Mouse (Mus musculus): Measurements from ENCODE around the gene Pkp4. TPM values are rescaled to one million over a fixed set of nuclear protein-coding genes. Genes with fewer than 3 reads are reported as not detected.
"Not testable (repeated sequence)": the region's sequence is repeated elsewhere in the genome, so short reads cannot be mapped to it uniquely, and the experiment has no call there.

Pkp4 gene
- polyA plus RNA-seq, 1 experiment from 2014 or later, result 20.2 TPM

DNA sequence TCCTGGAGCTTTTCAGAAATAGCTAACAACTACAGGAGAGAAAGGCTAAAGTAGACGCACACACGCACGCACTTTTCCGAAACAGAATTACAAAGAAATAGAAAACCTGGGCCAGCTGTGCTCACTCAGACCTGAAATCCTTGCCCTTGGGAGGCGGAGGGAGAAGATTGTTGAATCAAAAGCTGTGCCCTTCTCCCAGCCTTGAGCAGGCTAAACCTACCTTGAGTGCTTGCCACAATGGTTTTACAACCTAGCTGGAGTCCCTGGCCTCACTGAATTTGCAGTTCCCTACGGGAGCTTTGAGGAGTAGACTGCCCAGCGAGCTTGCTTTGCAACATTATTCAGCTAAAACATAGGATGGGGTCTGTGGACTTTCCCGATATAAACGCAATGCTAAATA, 217.4 kb downstream of the Pkp4 start:
- H3K4me1 ChIP-seq (ENCODE audit: control insufficient read depth, insufficient read depth, low read length), result no peaks in the 10 kb centered on the region
- no peak overlapping the region for H3K27ac ChIP-seq (ENCODE audit: low read depth, low read length)
- H3K27me3 ChIP-seq (ENCODE audit: control insufficient read depth, insufficient read depth, low read length), result no peaks in the 10 kb centered on the region
- no peak overlapping the region for H3K4me3 ChIP-seq (ENCODE audit: low read depth, low read length)
- ATAC-seq (ENCODE audit: low FRiP score) (no peak), DNase-seq (ENCODE audit: low spot score, missing footprints) (peak; percentile 69)
- H3K36me3 ChIP-seq (ENCODE audit: control insufficient read depth, insufficient read depth, low read length), result no peaks in the 10 kb centered on the region
- H3K9me3 ChIP-seq (ENCODE audit: control insufficient read depth, low read length), result no peaks in the 10 kb centered on the region
- 87% methylated on average over 9 of the region's 9 CpGs for WGBS
- H3K9ac ChIP-seq (ENCODE audit: low read length), result no peak overlapping the region
- no peak overlapping the region for H3K4me2 ChIP-seq

DNA sequence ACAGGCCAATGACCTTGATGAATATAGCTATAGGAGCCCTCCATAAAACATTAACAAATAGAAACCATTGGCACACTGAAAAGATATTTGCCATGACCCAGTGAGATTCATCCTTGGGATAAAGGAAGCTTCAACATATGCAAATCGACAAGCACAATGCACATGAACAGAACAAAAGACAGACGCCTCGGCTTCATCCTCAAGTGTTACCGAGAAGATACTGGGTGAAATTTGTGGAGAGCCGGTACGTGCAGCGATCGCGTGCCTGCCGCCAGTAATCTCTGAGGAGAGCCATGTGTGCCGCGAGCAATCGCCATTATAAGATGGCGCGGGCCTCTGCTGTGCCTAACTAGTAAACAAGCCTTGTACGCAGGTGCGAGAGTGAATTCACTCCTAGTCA, 218.2 kb downstream of the Pkp4 start:
- not testable (repeated sequence) for H3K9me3 ChIP-seq (ENCODE audit: control insufficient read depth, low read length); H3K36me3 ChIP-seq (ENCODE audit: control insufficient read depth, insufficient read depth, low read length); H3K4me3 ChIP-seq (ENCODE audit: low read depth, low read length); H3K4me2 ChIP-seq; H3K9ac ChIP-seq (ENCODE audit: low read length); H3K27ac ChIP-seq (ENCODE audit: low read depth, low read length); H3K27me3 ChIP-seq (ENCODE audit: control insufficient read depth, insufficient read depth, low read length); H3K4me1 ChIP-seq (ENCODE audit: control insufficient read depth, insufficient read depth, low read length); ATAC-seq (ENCODE audit: low FRiP score)
- peak; percentile 35 for DNase-seq (ENCODE audit: low spot score, missing footprints)
- WGBS, result 95% methylated on average over 15 of the region's 17 CpGs

DNA sequence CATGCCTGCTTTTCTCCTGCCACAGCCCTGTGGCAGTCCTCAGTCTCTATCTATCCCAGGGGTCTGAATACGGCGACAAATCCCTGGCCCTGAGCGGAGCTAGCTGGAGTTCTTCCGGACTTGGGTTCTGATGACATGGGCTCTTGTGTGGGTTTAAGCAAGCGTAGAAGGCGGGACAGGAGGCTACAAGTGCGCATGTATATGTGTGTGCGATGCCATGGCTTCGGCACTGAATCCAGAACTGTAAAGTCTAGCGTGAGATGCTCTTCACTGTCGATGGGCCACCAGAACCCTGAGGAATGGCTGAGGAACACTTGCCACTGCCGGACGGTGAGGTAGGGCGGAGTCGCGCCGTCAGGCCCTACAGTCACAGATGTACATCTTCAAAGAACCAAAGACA, 222.6 kb downstream of the Pkp4 start:
- DNase-seq (ENCODE audit: low spot score, missing footprints) (peak; percentile 49), ATAC-seq (ENCODE audit: low FRiP score) (no peak)
- WGBS, result 95% methylated on average over 17 of the region's 17 CpGs
- no peak overlapping the region for H3K4me2 ChIP-seq
- no peaks in the 10 kb centered on the region for H3K27me3 ChIP-seq (ENCODE audit: control insufficient read depth, insufficient read depth, low read length)
- no peaks in the 10 kb centered on the region for H3K36me3 ChIP-seq (ENCODE audit: control insufficient read depth, insufficient read depth, low read length)
- no peak overlapping the region for H3K27ac ChIP-seq (ENCODE audit: low read depth, low read length)
- no peaks in the 10 kb centered on the region for H3K4me1 ChIP-seq (ENCODE audit: control insufficient read depth, insufficient read depth, low read length)
- H3K9ac ChIP-seq (ENCODE audit: low read length), result no peak overlapping the region
- no peaks in the 10 kb centered on the region for H3K9me3 ChIP-seq (ENCODE audit: control insufficient read depth, low read length)
- no peak overlapping the region for H3K4me3 ChIP-seq (ENCODE audit: low read depth, low read length)

DNA sequence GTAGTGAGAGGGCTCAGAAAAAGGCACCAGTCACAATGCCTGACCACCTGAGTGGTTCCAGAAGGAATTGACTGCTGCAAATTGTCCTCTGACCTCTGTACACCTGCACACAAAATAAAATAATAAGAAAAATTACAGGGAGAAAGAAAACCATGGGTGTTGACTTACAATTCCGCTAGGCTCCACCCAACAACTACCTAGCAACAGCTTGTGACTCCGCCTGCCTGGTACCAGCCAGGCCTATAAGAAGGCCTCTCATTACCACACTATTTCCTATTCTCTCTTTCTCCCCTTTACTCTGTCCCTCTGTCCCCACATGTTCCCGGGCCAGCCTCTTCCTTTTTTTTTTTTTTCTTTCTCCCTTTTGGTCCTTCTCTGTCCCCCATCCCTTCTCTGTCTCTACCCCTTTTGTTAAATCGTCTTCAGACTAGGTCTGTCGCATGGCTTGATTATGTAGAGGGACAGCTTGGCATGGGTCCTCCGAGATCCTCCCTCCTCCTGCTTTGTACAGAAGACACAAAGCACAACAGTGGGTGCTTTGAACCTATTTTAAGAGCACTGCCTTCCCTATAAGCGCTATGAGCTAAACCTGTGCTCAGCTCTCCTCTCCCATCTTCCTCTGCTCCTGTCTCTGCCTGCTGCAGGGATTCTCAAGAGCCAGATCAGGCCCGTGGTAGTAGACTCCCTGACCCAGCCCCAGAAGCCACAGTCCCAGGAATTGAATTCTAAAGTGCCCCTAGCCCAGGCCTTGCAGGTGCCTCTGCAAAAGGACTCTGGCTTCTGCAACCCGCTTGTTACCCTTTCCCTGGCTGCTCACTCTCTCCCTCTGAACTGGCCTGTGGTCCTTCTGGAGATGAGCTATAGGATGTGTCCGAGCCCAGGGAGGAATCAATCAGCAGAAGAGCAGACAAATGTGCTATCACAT, 223.5 kb downstream of the Pkp4 start:
- Histone ChIP-seq H3K27me3 (ENCODE audit: control insufficient read depth, insufficient read depth, low read length) (no peaks in the 10 kb centered on the region), H3K27ac (ENCODE audit: low read depth, low read length) (no peak overlapping the region), H3K36me3 (ENCODE audit: control insufficient read depth, insufficient read depth, low read length) (no peaks in the 10 kb centered on the region), H3K4me1 (ENCODE audit: control insufficient read depth, insufficient read depth, low read length) (no peaks in the 10 kb centered on the region), H3K4me2 (no peak overlapping the region), H3K9me3 (ENCODE audit: control insufficient read depth, low read length) (no peaks in the 10 kb centered on the region), H3K4me3 (ENCODE audit: low read depth, low read length) (no peak overlapping the region), H3K9ac (ENCODE audit: low read length) (no peak overlapping the region)
- 87% methylated on average over 10 of the region's 10 CpGs for WGBS
- DNase-seq (ENCODE audit: low spot score, missing footprints) (peak; percentile 71), ATAC-seq (ENCODE audit: low FRiP score) (no peak)

- Histone ChIP-seq H3K9me3 (ENCODE audit: control insufficient read depth, low read length) (no peaks in the 10 kb centered on the region), H3K4me1 (ENCODE audit: control insufficient read depth, insufficient read depth, low read length) (no peaks in the 10 kb centered on the region), H3K27ac (ENCODE audit: low read depth, low read length) (no peak overlapping the region), H3K27me3 (ENCODE audit: control insufficient read depth, insufficient read depth, low read length) (no peaks in the 10 kb centered on the region), H3K4me2 (no peak overlapping the region), H3K9ac (ENCODE audit: low read length) (no peak overlapping the region), H3K4me3 (ENCODE audit: low read depth, low read length) (no peak overlapping the region), H3K36me3 (ENCODE audit: control insufficient read depth, insufficient read depth, low read length) (no peaks in the 10 kb centered on the region)
- ATAC-seq (ENCODE audit: low FRiP score) (no peak), DNase-seq (ENCODE audit: low spot score, missing footprints) (peak; percentile 41)
- 67% methylated on average over 4 of the region's 4 CpGs for WGBS
These were observed 224.7 kb downstream of the Pkp4 start for GRCm38 (mm10) chr2:59385211-59385935.

DNA sequence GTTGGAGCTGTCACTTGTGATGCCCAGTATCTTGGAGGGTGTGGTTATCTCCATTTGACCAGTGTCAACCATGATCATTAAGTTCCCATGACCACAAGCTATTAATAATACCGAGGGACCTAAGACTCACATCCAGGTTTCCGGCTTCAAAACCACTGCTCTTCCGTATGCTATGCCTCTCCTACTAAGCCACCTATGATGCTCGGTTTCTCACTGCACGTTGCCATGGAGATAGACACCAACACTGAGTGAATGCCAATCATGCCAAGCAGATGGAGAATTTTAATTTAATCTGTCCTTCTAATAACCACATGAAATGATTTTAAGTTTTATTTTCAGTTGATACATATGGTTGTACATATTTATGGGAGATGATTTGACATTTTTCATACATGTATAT, 229.3 kb downstream of the Pkp4 start:
- H3K9ac ChIP-seq (ENCODE audit: low read length), result no peak overlapping the region
- no peaks in the 10 kb centered on the region for H3K4me1 ChIP-seq (ENCODE audit: control insufficient read depth, insufficient read depth, low read length)
- ATAC-seq (ENCODE audit: low FRiP score), result no peak
- no peak overlapping the region for H3K4me2 ChIP-seq
- peak; percentile 17 for DNase-seq (ENCODE audit: low spot score, missing footprints)
- H3K36me3 ChIP-seq (ENCODE audit: control insufficient read depth, insufficient read depth, low read length), result no peaks in the 10 kb centered on the region
- no peak overlapping the region for H3K27ac ChIP-seq (ENCODE audit: low read depth, low read length)
- 89% methylated on average over 5 of the region's 5 CpGs for WGBS
- H3K4me3 ChIP-seq (ENCODE audit: low read depth, low read length), result no peak overlapping the region
- H3K9me3 ChIP-seq (ENCODE audit: control insufficient read depth, low read length), result no peaks in the 10 kb centered on the region
- H3K27me3 ChIP-seq (ENCODE audit: control insufficient read depth, insufficient read depth, low read length), result no peaks in the 10 kb centered on the region

- H3K9ac ChIP-seq (ENCODE audit: low read length), result no peak overlapping the region
- DNase-seq (ENCODE audit: low spot score, missing footprints) (peak; percentile 44), ATAC-seq (ENCODE audit: low FRiP score) (no peak)
- 68% methylated on average over 1 of the region's 1 CpGs for WGBS
- H3K4me1 ChIP-seq (ENCODE audit: control insufficient read depth, insufficient read depth, low read length), result no peaks in the 10 kb centered on the region
- H3K27me3 ChIP-seq (ENCODE audit: control insufficient read depth, insufficient read depth, low read length), result no peaks in the 10 kb centered on the region
- H3K4me2 ChIP-seq, result no peak overlapping the region
- no peaks in the 10 kb centered on the region for H3K36me3 ChIP-seq (ENCODE audit: control insufficient read depth, insufficient read depth, low read length)
- H3K9me3 ChIP-seq (ENCODE audit: control insufficient read depth, low read length), result no peaks in the 10 kb centered on the region
- no peak overlapping the region for H3K4me3 ChIP-seq (ENCODE audit: low read depth, low read length)
- no peak overlapping the region for H3K27ac ChIP-seq (ENCODE audit: low read depth, low read length)
These were observed 232.5 kb downstream of the Pkp4 start for GRCm38 (mm10) chr2:59393177-59393576.

DNA sequence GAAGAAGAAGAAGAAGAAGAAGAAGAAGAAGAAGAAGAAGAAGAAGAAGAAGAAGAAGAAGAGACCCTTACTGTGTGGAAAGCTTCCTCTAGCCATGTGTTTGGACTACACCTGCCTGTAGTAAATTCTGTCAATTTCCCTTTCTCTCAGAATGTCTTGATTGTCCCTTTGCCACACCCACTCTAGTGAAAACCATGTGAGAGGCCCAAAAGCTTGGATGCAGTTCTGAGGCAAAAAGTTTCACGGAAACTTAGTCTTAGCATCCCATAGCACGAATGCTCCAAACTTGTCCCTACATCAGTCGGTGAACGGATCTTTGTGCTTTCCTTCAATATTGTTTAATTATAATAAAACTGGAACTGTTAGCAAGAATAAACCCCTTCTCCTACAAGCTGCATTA, 234.0 kb downstream of the Pkp4 start:
- ATAC-seq (ENCODE audit: low FRiP score) (no peak), DNase-seq (ENCODE audit: low spot score, missing footprints) (peak; percentile 51)
- Histone ChIP-seq H3K9me3 (ENCODE audit: control insufficient read depth, low read length) (no peaks in the 10 kb centered on the region), H3K36me3 (ENCODE audit: control insufficient read depth, insufficient read depth, low read length) (no peaks in the 10 kb centered on the region), H3K4me1 (ENCODE audit: control insufficient read depth, insufficient read depth, low read length) (no peaks in the 10 kb centered on the region), H3K27me3 (ENCODE audit: control insufficient read depth, insufficient read depth, low read length) (no peaks in the 10 kb centered on the region), H3K9ac (ENCODE audit: low read length) (no peak overlapping the region), H3K4me3 (ENCODE audit: low read depth, low read length) (no peak overlapping the region), H3K27ac (ENCODE audit: low read depth, low read length) (no peak overlapping the region), H3K4me2 (no peak overlapping the region)
- WGBS, result 93% methylated on average over 4 of the region's 4 CpGs

DNA sequence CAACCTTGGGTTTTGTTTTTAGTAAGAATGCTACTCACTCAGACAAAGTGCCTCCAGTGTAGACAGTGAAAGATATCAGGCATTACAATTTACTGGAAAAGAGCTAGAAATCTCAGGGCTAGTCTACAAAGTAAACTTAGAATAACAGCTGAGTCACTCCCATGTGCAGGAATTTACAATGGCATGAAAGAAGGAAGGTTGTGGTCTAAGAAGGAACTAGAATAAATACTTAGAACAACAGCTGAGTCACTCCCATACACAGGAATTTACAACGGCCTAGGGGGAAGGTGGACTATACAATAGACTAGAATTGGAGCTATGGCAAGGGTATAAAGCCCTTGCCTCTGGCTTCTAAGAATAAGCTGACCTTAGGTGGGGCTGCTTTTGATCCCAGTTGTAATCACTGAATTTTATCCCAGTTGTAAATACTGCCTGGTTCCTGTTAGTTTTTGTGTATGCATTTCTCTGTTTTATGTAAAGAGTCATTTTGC, 234.6 kb downstream of the Pkp4 start:
- H3K9ac ChIP-seq (ENCODE audit: low read length); H3K27ac ChIP-seq (ENCODE audit: low read depth, low read length); H3K4me1 ChIP-seq (ENCODE audit: control insufficient read depth, insufficient read depth, low read length); ATAC-seq (ENCODE audit: low FRiP score); DNase-seq (ENCODE audit: low spot score, missing footprints); H3K9me3 ChIP-seq (ENCODE audit: control insufficient read depth, low read length); H3K27me3 ChIP-seq (ENCODE audit: control insufficient read depth, insufficient read depth, low read length); H3K36me3 ChIP-seq (ENCODE audit: control insufficient read depth, insufficient read depth, low read length); H3K4me2 ChIP-seq; H3K4me3 ChIP-seq (ENCODE audit: low read depth, low read length): not testable (repeated sequence)
- WGBS, result 92% methylated on average over 1 of the region's 1 CpGs
